Mouse (Mus musculus) lung, postnatal 0 days (tissue): ENCODE data around the gene Taf15. TPM values are rescaled to one million over a fixed set of nuclear protein-coding genes. Genes with fewer than 3 reads are reported as not detected.

Source experiments
- ATAC-seq: fragments of 200-750 bp; cut with Nextera tagmentation; 2 replicates; pipeline ENCODE4 v1.8.0; 2017; ENCODE audit warnings: moderate library complexity
- DNase-seq: peaks from one replicate; pipeline ENCODE4 v3.0.0-alpha.2; 2016; ENCODE audit warnings: low spot score
- H3K27ac ChIP-seq: fragments of 300-500 bp; sonication (generic); 2 replicates; pipeline ENCODE4 v1.5.1; 2014; ENCODE audit warnings: antibody characterized with exemption, mild to moderate bottlenecking, low read length, mixed read lengths
- H3K27me3 ChIP-seq: fragments of 300-500 bp; sonication (generic); replicated peaks from 2 replicates; pipeline ENCODE4 v1.6.1; 2014; ENCODE audit warnings: low read length, mixed read lengths; ENCODE audit not compliant: insufficient read depth
- H3K36me3 ChIP-seq: fragments of 300-500 bp; sonication (generic); 2 replicates; pipeline ENCODE4 v1.6.1; 2014; ENCODE audit warnings: low read length, mixed read lengths; ENCODE audit not compliant: insufficient read depth
- H3K4me1 ChIP-seq: fragments of 300-500 bp; sonication (generic); 2 replicates; pipeline ENCODE4 v1.6.1; 2014; ENCODE audit warnings: antibody characterized with exemption, low read depth, low read length, mixed read lengths; ENCODE audit not compliant: insufficient read depth
- H3K4me2 ChIP-seq: fragments of 300-500 bp; sonication (generic); replicated peaks from 2 replicates; pipeline ENCODE4 v1.6.1; 2014; ENCODE audit warnings: low read depth, mild to moderate bottlenecking, low read length, moderate library complexity, mixed read lengths
- H3K4me3 ChIP-seq: fragments of 300-500 bp; sonication (generic); 2 replicates; pipeline ENCODE4 v1.5.1; 2014; ENCODE audit warnings: low read depth, low read length
- H3K9ac ChIP-seq: fragments of 300-500 bp; sonication (generic); replicated peaks from 2 replicates; pipeline ENCODE4 v1.6.1; 2014; ENCODE audit warnings: low read depth, mild to moderate bottlenecking
- H3K9me3 ChIP-seq: fragments of 300-500 bp; sonication (generic); 2 replicates; pipeline ENCODE4 v1.6.1; 2016; ENCODE audit warnings: low read length, mixed read lengths
- CTCF ChIP-seq: IDR thresholded peaks from 2 replicates; pipeline ENCODE4 v1.5.1; 2016; ENCODE audit warnings: antibody characterized with exemption, mild to moderate bottlenecking
- EP300 ChIP-seq: IDR thresholded peaks from 2 replicates; pipeline ENCODE4 v1.6.1; 2016; ENCODE audit warnings: antibody characterized with exemption, mild to moderate bottlenecking, control low read depth
- WGBS: fragments of 180-500 bp; shearing (Covaris S2); extraction: QIAGEN DNeasy Blood & Tissue Kit; methylation state at CpG from one replicate; pipeline ENCODE4 v1.1.7; 2014; 5-methylcytosine and 5-hydroxymethylcytosine counted together
- polyA plus RNA-seq: library from polyadenylated mRNA; unstranded; fragments of >200 nt; fragmentation: Nextera tagmentation; extraction: Ambion mirVana; gene quantifications from 2 replicates; pipeline ENCODE4 v1.2.1, GENCODE M21; 2015

Gene Taf15
- polyA plus RNA-seq, 1 experiment from 2014 or later = 3.2 TPM

DNA sequence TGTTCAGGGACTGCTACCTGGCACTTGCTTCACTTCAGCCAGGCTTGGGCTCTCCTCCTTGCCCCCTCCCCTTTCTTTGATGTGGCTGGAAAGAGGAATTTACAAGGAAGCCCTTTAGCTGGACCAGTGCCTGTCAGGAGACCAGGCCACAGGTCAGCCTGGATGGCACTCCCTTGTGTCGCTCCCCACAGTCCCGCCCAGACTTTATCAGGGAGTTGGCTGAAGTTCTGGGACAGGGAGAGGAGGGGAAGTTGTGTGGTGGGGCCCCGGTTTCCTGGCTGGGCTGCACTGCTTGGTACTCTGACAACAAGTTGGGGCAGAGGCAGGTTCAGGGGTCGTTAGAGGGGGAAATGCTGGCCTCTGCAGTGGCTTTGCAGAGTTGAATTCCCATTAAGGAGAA is 18.3 kb upstream of the Taf15 start:
- H3K36me3 ChIP-seq = no peaks in the 10 kb centered on the region
- 0 out of 2 replicates have a peak overlapping the region, but pooled peaks have one; percentile 40 for H3K27ac ChIP-seq
- ATAC-seq (peak; percentile 84), DNase-seq (peak; percentile 65)
- 3% methylated on average over 4 of the region's 4 CpGs for WGBS
- no peak overlapping the region for H3K4me2 ChIP-seq
- no peak overlapping the region for H3K9ac ChIP-seq
- H3K4me3 ChIP-seq = no peak overlapping the region
- H3K9me3 ChIP-seq = no peaks in the 10 kb centered on the region
- no peaks in the 10 kb centered on the region for H3K27me3 ChIP-seq
- peaks cover 14% of the 10 kb centered on the region for H3K4me1 ChIP-seq
- no peak for TF ChIP-seq CTCF
- peak; percentile 46 for TF ChIP-seq EP300

DNA sequence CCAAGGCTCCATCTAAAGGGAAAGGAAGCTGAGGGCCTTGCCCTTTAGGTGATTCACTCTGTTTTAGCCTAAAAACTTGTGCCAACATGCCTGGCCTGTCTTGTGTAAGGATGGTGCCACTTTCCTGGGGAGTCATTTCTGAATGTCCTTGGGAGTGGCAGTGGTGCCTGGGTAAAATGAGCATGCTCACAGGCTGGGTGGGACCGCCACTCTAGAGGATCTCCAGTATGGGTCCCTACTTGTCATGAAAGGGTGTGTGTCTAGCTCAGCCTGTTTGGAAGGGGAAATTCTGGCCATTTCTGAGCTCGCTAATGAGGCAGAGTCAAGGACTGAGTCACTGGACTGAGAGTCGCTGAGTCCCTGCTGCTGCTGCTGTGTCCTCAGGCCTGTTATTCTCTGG is 17.3 kb upstream of the Taf15 start:
- 57% methylated on average over 3 of the region's 3 CpGs for WGBS
- ATAC-seq (no peak), DNase-seq (no peak)
- Histone ChIP-seq H3K4me3 (no peak overlapping the region), H3K36me3 (no peaks in the 10 kb centered on the region), H3K27me3 (no peaks in the 10 kb centered on the region), H3K27ac (peak overlapping the region; percentile 20; the same call in 1 of the 2 replicates), H3K9me3 (no peaks in the 10 kb centered on the region), H3K4me1 (peaks cover 12% of the 10 kb centered on the region), H3K9ac (no peak overlapping the region), H3K4me2 (no peak overlapping the region)
- TF ChIP-seq EP300 (no peak), CTCF (no peak)

DNA sequence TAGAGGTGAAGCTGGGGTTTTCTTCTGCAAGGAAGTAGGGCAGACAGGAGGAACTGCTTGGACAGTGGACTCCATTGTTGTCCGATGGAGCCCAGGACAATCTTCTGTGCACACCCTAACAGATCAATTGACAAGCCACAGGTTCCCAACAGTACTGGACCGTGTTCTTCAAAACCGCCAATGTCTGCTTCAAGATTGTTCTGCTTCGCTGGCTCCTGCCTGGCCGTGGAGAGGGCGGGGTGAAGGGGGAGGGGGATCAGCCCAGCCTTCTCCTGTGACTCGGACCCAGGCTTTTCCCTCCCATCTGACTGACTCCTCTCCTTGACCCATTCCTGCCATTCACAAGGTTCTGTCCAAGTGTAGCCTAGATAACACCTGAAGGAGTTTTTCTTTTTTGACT is 15.6 kb upstream of the Taf15 start:
- no peak for DNase-seq
- TF ChIP-seq EP300 (no peak), CTCF (no peak)
- Histone ChIP-seq H3K4me3 (no peak overlapping the region), H3K36me3 (no peaks in the 10 kb centered on the region), H3K27me3 (no peaks in the 10 kb centered on the region), H3K9ac (no peak overlapping the region), H3K4me2 (no peak overlapping the region), H3K27ac (no peak overlapping the region), H3K9me3 (no peaks in the 10 kb centered on the region), H3K4me1 (peaks cover 12% of the 10 kb centered on the region)
- ATAC-seq = no peak
- WGBS = 55% methylated on average over 7 of the region's 7 CpGs

DNA sequence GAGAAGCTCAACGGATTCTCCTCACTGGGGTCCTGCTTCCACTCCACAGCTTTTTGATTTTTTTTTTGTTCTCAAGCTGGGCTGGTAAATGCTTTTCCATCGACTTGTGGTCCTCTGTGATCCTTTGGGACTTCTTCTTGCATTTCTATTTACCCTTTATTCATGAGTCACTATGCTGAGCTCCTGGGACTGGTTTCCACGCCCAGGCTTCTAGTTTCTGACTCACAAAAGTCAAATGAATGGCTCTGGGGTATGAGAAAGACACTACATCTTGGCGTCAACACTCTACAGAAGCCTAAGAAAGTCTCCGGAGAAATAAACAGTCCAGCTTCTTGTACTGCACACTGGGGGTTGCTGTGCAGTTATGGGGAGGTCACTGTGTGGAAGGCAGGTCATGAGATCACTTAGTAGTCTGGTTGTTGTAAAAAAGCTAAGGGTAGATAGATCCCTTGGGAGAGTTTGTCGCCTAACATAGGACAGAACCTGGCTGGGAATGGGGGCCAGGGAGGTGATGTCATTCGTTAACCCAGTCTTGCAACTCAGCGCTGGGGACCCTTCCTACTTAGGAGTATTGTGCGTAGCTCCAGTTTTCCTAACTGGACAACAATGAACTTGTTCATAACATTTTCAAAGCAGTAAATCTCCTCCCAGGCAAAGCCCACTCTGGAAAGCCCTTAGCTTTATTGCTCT is 14.8 kb upstream of the Taf15 start:
- H3K9ac ChIP-seq = no peak overlapping the region
- no peaks in the 10 kb centered on the region for H3K36me3 ChIP-seq
- DNase-seq (peak; percentile 32), ATAC-seq (0 out of 2 replicates have a peak, but pooled peaks have one; percentile 8)
- peaks cover 12% of the 10 kb centered on the region for H3K4me1 ChIP-seq
- no peak for TF ChIP-seq CTCF
- TF ChIP-seq EP300 = no peak
- no peaks in the 10 kb centered on the region for H3K9me3 ChIP-seq
- WGBS = 63% methylated on average over 9 of the region's 9 CpGs
- H3K27me3 ChIP-seq = no peaks in the 10 kb centered on the region
- H3K4me3 ChIP-seq = no peak overlapping the region
- H3K4me2 ChIP-seq = no peak overlapping the region
- H3K27ac ChIP-seq = no peak overlapping the region

DNA sequence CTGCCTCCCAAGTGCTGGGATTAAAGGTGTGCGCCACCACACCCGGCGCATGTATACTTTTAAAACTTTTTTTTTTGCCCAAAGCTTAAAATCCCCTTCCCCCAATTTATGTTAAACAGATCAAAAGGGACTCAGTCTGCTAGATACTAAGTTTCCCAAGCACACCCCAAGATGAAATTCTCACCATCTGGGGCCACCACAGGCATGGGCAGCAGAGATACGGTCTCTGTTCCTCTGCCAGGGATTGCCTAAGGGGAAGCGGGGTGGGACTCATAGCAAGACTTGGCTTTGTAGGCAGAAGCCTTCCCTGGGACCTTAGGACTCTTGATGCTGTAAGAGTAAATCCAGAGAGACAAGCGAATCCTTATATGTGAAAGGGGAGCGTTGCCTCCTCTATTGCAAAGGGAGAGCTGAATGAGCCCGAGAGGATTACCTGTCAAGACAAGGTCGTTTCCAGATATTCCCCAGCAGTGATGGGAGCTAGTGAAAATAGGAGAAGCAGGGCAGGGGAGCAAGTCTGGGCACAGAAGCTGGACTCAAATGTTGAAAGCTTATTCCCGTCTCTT is 11.3 kb upstream of the Taf15 start:
- 79% methylated on average over 10 of the region's 10 CpGs for WGBS
- DNase-seq (no peak), ATAC-seq (no peak)
- H3K36me3 ChIP-seq = no peaks in the 10 kb centered on the region
- no peaks in the 10 kb centered on the region for H3K9me3 ChIP-seq
- H3K4me1 ChIP-seq = peaks cover 1% of the 10 kb centered on the region; the same call in 1 of the 2 replicates
- TF ChIP-seq EP300 = no peak
- no peak for TF ChIP-seq CTCF
- no peak overlapping the region for H3K9ac ChIP-seq
- no peak overlapping the region for H3K27ac ChIP-seq
- H3K4me2 ChIP-seq = no peak overlapping the region; the same call in 1 of the 2 replicates
- 0 out of 2 replicates have a peak, but pooled peaks cover 4% of the 10 kb centered on the region for H3K27me3 ChIP-seq
- H3K4me3 ChIP-seq = no peak overlapping the region

DNA sequence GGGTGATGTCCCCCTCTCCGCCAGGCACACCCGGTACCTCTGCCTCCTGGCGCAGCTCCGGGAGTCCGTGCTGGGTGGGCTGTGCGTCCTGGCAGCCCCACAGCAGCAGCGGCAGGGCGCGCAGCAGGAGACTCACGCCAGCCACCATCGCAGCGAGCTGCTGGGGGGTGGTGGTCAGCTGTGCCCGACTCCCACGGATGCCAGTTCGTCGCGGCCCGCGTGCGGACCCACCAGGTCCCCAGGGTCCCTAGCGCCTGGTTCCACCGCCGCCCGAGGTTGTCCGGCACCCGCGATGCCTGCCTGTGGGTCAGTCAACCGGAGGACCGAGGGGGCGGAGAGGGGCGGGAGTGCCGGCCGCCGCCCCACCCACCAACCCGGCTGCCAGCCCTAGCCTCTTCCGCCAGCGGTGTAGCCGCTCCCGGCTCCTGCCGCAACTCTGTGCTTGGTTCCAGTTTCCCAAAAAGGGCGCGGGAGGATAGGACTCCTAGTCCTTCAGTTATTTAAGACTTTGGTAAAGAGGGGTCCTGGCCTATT is 10.1 kb upstream of the Taf15 start, which contains the start of gene Mmp28:
TSS of gene Mmp28 (minus strand) at position 361 of the 534 bp plus-strand sequence.
- 1% methylated on average over 38 of the region's 42 CpGs for WGBS
- ATAC-seq (peak; percentile 63), DNase-seq (peak; percentile 68)
- TF ChIP-seq EP300 (no peak), CTCF (0 out of 2 replicates have a peak, but pooled peaks have one; percentile 5)
- H3K27me3 ChIP-seq = 0 out of 2 replicates have a peak, but pooled peaks cover 4% of the 10 kb centered on the region
- H3K9ac ChIP-seq = peak within 1 kb of the TSS; percentile 52
- H3K36me3 ChIP-seq = no peaks in the 10 kb centered on the region
- peak within 1 kb of the TSS; percentile 94 for H3K4me2 ChIP-seq
- H3K27ac ChIP-seq = no peak within 1 kb of the TSS
- H3K9me3 ChIP-seq = no peaks in the 10 kb centered on the region
- H3K4me1 ChIP-seq = peaks cover 6% of the 10 kb centered on the region; the same call in 1 of the 2 replicates
- H3K4me3 ChIP-seq = peak within 1 kb of the TSS; percentile 62
